Mouse (Mus musculus) stomach, postnatal 0 days (tissue): ENCODE measurements around the gene Foxn3. TPM values are rescaled to one million over a fixed set of nuclear protein-coding genes. Genes with fewer than 3 reads are reported as not detected.

Experiments used
- ATAC-seq: fragments of 200-750 bp; cut with Nextera tagmentation; 2 replicates; pipeline ENCODE4 v1.8.0; 2017; ENCODE audit not compliant: low FRiP score, low TSS enrichment
- DNase-seq: peaks from one replicate; pipeline ENCODE4 v3.0.0-alpha.2; 2016; ENCODE audit warnings: low spot score
- H3K27ac ChIP-seq: fragments of 300-500 bp; sonication (generic); replicated peaks from 2 replicates; pipeline ENCODE4 v1.5.1; 2014; ENCODE audit warnings: mild to moderate bottlenecking, control low read depth
- H3K27me3 ChIP-seq: fragments of 300-500 bp; sonication (generic); 2 replicates; pipeline ENCODE4 v1.6.1; 2014; ENCODE audit warnings: low read length; ENCODE audit not compliant: control insufficient read depth, insufficient read depth
- H3K36me3 ChIP-seq: fragments of 300-500 bp; sonication (generic); 2 replicates; pipeline ENCODE4 v1.6.1; 2014; ENCODE audit warnings: low read length, mixed read lengths; ENCODE audit not compliant: control insufficient read depth, insufficient read depth
- H3K4me1 ChIP-seq: fragments of 300-500 bp; sonication (generic); replicated peaks from 2 replicates; pipeline ENCODE4 v1.6.1; 2014; ENCODE audit warnings: antibody characterized with exemption; ENCODE audit not compliant: control insufficient read depth, insufficient read depth
- H3K4me2 ChIP-seq: fragments of 300-500 bp; sonication (generic); replicated peaks from 2 replicates; pipeline ENCODE4 v1.6.1; 2014; ENCODE audit warnings: low read depth, mild to moderate bottlenecking, control low read depth, moderate library complexity
- H3K4me3 ChIP-seq: fragments of 300-500 bp; sonication (generic); 2 replicates; pipeline ENCODE4 v1.5.1; 2014; ENCODE audit warnings: low read depth, low read length, control low read depth
- H3K9ac ChIP-seq: fragments of 300-500 bp; sonication (generic); 2 replicates; pipeline ENCODE4 v1.6.1; 2014; ENCODE audit warnings: mild to moderate bottlenecking, low read length, control low read depth, mixed read lengths
- H3K9me3 ChIP-seq: fragments of 300-500 bp; sonication (generic); 2 replicates; pipeline ENCODE4 v1.6.1; 2016; ENCODE audit warnings: low read length; ENCODE audit not compliant: control insufficient read depth
- CTCF ChIP-seq: IDR thresholded peaks from 2 replicates; pipeline ENCODE4 v1.5.1; 2016; ENCODE audit warnings: antibody characterized with exemption, low read depth, mild to moderate bottlenecking, moderate library complexity
- EP300 ChIP-seq: optimal IDR thresholded peaks from 2 replicates; pipeline ENCODE3; 2016; ENCODE audit warnings: antibody characterized with exemption
- WGBS: fragments of 180-500 bp; shearing (Covaris S2); extraction: QIAGEN DNeasy Blood & Tissue Kit; methylation state at CpG from one replicate; pipeline ENCODE4 v1.1.7; 2014; 5-methylcytosine and 5-hydroxymethylcytosine counted together
- polyA plus RNA-seq: library from polyadenylated mRNA; unstranded; fragments of >200 nt; fragmentation: Nextera tagmentation; extraction: Ambion mirVana; gene quantifications from 2 replicates; pipeline ENCODE4 v1.2.1, GENCODE M21; 2015

The Foxn3 gene
- polyA plus RNA-seq, 1 experiment from 2014 or later: 40.1 TPM

DNA sequence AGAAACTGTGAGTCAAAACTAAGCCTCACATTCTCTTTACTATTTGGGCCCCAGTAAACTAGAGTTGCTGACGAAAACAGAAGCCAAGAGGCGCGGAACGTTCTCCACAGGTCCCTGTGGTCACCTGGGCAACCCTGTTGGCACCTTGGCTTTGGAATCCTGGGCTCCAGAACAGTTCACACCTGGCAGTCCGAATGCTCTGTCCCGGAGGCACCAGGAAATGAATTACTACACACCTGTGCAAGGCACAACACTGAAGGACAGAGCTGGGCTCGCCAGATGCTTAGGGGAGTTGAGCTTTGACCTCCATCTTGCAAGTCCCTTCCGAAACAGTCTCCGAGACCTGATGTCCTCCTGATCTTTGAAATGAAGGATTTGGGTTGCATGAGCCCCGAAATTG is 44.7 kb downstream of the Foxn3 start:
- TF ChIP-seq EP300 (no peak), CTCF (no peak)
- ATAC-seq: no peak
- no peaks in the 10 kb centered on the region for H3K4me1 ChIP-seq
- H3K27ac ChIP-seq: no peak overlapping the region
- no peak overlapping the region for H3K9ac ChIP-seq
- WGBS: 93% methylated on average over 10 of the region's 10 CpGs
- no peak overlapping the region for H3K4me3 ChIP-seq
- no peak for DNase-seq
- no peaks in the 10 kb centered on the region for H3K36me3 ChIP-seq
- H3K4me2 ChIP-seq: no peak overlapping the region
- no peaks in the 10 kb centered on the region for H3K9me3 ChIP-seq
- H3K27me3 ChIP-seq: no peaks in the 10 kb centered on the region

DNA sequence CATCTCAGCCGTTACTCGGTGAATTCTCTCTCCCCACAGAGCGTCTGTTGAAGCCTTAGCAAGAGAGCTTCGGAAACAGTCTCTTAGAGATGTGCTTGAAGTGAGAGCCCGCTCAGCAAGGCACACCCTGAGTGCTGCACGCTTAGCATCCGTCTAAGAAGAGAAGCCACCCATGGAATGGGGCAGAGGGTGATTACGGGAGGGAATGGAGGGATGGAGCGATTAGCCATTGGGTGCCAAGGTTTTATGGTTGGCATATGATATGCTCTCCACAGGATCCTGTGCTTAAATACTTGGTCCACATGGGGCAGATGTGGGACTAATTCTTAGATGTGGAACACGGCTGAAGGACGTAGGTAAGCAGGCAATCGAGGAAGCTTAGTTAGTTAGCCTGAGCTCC is 45.3 kb downstream of the Foxn3 start:
- ATAC-seq (no peak), DNase-seq (no peak)
- Histone ChIP-seq H3K4me3 (no peak overlapping the region), H3K27me3 (no peaks in the 10 kb centered on the region), H3K9me3 (no peaks in the 10 kb centered on the region), H3K4me2 (no peak overlapping the region), H3K4me1 (no peaks in the 10 kb centered on the region), H3K27ac (no peak overlapping the region), H3K36me3 (no peaks in the 10 kb centered on the region), H3K9ac (no peak overlapping the region)
- TF ChIP-seq EP300 (no peak), CTCF (no peak)
- 86% methylated on average over 12 of the region's 12 CpGs for WGBS

DNA sequence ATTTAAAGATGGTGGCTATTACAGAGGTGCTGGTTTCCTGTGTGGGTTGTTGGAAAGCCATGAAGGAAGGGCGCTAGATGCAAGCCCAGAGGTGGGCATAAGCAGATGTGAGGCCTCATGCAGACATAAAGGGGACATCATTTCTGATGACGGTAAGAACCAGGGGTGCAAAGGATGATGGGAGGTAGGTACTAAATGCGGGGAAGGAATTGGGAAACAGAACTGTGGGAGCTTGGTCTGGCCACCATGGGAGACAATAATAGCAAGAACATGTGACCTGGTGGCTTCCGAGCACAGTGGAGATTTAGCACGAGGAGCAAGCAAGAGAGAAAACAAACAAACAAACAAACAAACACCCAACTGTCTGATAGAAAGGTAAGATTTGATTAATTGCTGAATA is 46.1 kb downstream of the Foxn3 start:
- Histone ChIP-seq H3K27ac (no peak overlapping the region), H3K4me1 (no peaks in the 10 kb centered on the region), H3K27me3 (no peaks in the 10 kb centered on the region), H3K9me3 (no peaks in the 10 kb centered on the region), H3K36me3 (no peaks in the 10 kb centered on the region), H3K4me3 (no peak overlapping the region), H3K4me2 (no peak overlapping the region), H3K9ac (no peak overlapping the region)
- TF ChIP-seq CTCF (no peak), EP300 (no peak)
- ATAC-seq (no peak), DNase-seq (no peak)
- 85% methylated on average over 5 of the region's 5 CpGs for WGBS

DNA sequence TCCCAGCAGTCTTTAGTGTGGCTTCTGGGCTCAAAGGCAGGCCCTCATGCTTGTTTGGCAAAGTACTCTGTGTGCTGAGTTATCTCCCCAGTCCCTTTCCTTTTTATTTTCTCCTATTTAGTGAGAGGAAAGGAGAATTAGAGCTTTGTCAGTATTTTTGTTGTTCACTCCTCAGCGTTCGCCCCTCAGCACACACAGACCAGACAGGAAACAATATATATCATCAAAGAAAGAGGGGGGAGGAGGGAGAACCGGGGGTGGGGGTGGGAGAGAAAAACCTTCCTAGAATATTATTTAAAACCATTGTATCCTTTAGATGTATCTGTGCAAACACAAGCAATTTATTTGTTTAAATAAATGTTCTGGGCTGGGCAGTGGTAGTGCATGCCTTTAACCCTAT is 47.9 kb downstream of the Foxn3 start:
- no peak overlapping the region for H3K4me2 ChIP-seq
- no peak for TF ChIP-seq CTCF
- TF ChIP-seq EP300: no peak
- no peak for DNase-seq
- no peaks in the 10 kb centered on the region for H3K9me3 ChIP-seq
- no peak for ATAC-seq
- H3K4me1 ChIP-seq: no peaks in the 10 kb centered on the region
- 49% methylated on average over 3 of the region's 3 CpGs for WGBS
- H3K9ac ChIP-seq: no peak overlapping the region
- H3K36me3 ChIP-seq: no peaks in the 10 kb centered on the region
- no peak overlapping the region for H3K27ac ChIP-seq
- no peaks in the 10 kb centered on the region for H3K27me3 ChIP-seq
- H3K4me3 ChIP-seq: no peak overlapping the region

DNA sequence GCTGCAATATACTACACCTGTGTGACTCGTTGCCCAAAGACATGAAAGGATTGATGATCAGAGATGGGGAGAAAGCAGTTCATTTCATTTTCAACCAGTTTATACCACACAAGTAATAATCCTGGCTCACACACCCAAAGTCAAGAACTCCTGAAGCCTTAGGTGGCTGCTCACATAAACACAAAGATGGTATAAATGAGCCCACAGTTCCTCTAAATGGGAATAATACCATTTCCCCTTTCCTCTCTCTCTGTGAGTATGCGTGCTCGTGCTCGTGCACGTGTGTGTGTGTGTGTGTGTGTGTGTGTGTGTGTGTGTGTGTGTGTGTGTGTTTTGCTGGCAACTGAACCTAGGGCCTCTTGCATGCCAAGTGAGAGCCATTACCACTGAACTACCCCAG is 51.7 kb downstream of the Foxn3 start:
- ATAC-seq (no peak), DNase-seq (no peak)
- TF ChIP-seq CTCF (no peak), EP300 (no peak)
- no peaks in the 10 kb centered on the region for H3K4me1 ChIP-seq
- H3K36me3 ChIP-seq: no peaks in the 10 kb centered on the region
- no peaks in the 10 kb centered on the region for H3K9me3 ChIP-seq
- H3K4me3 ChIP-seq: no peak overlapping the region
- H3K27ac ChIP-seq: no peak overlapping the region
- WGBS: 87% methylated on average over 5 of the region's 5 CpGs
- no peaks in the 10 kb centered on the region for H3K27me3 ChIP-seq
- no peak overlapping the region for H3K9ac ChIP-seq
- no peak overlapping the region for H3K4me2 ChIP-seq

DNA sequence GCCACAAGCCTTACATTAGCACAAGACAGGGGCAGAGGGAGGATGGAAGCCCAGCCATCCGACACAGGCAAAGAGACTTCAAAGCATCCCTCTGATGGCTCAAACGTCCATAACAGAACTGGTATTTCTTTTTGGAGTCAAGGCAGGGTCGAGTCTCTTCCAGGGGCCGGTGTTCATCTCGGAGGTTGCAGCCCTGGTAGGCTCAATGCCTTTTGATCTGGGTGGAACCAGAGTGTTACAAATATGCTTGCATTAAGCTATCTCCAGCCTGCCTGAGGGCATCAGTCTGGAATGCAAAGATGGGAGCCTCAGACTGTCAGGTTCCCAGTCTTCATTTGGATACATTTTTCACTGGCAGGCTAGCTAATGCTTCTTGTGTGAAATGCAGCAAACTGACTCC is 52.6 kb downstream of the Foxn3 start:
- H3K4me1 ChIP-seq: no peaks in the 10 kb centered on the region
- TF ChIP-seq EP300 (no peak), CTCF (no peak)
- no peak overlapping the region for H3K27ac ChIP-seq
- no peaks in the 10 kb centered on the region for H3K9me3 ChIP-seq
- WGBS: 44% methylated on average over 5 of the region's 5 CpGs
- no peak overlapping the region for H3K9ac ChIP-seq
- ATAC-seq (no peak), DNase-seq (no peak)
- H3K27me3 ChIP-seq: no peaks in the 10 kb centered on the region
- H3K36me3 ChIP-seq: no peaks in the 10 kb centered on the region
- H3K4me3 ChIP-seq: no peak overlapping the region
- no peak overlapping the region for H3K4me2 ChIP-seq
